Mouse (Mus musculus) spleen, embryonic (tissue): ENCODE results near the gene Trim27.

Source experiments
- CTCF ChIA-PET: fragments of 350-600 bp; sonication (Branson Sonifier 250); formaldehyde crosslinking; loops from one replicate; lab custom pipeline; 2022; lab: Charles Lee

The Trim27 gene

GRCm38 (mm10) chr13:21179367-21179723 lies at the start of gene Trim27:
Trim27 (plus strand) TSS chr13:21179445.
- CTCF ChIA-PET = interaction anchor here (0.6 kb wide), 2 partner anchors 20 to 635 kb away, joined by 4 to 8 read pairs; no protein-coding TSS in a partner anchor

GRCm38 (mm10) chr13:21142421-21142820 lies 36.8 kb upstream of the Trim27 start:
- CTCF ChIA-PET = no interaction called here

- CTCF ChIA-PET = no interaction called here
Observed at GRCm38 (mm10) chr13:21145767-21146166, 33.5 kb upstream of the Trim27 start, which contains the start of gene Olfr1368. Olfr1368 (minus strand) TSS chr13:21145867.

- CTCF ChIA-PET = no interaction called here
Observed at GRCm38 (mm10) chr13:21155888-21156287, 23.4 kb upstream of the Trim27 start.

- CTCF ChIA-PET = interaction anchor here (0.6 to 0.7 kb wide), 2 partner anchors 819 to 845 kb away, joined by 3 to 4 read pairs; no protein-coding TSS in a partner anchor
Observed at GRCm38 (mm10) chr13:21158071-21158470, 21.2 kb upstream of the Trim27 start.

GRCm38 (mm10) chr13:21158785-21159474 lies 20.3 kb upstream of the Trim27 start:
- CTCF ChIA-PET = interaction anchor here (0.7 kb wide), 1 partner anchor 228 kb away, joined by 3 read pairs; no protein-coding TSS in a partner anchor

- CTCF ChIA-PET = no interaction called here
Observed at GRCm38 (mm10) chr13:21159475-21159819, 19.8 kb upstream of the Trim27 start.

- CTCF ChIA-PET = interaction anchor here (1.1 kb wide), 1 partner anchor 40 kb away, joined by 5 read pairs; no protein-coding TSS in a partner anchor
Observed at GRCm38 (mm10) chr13:21160041-21160511, 19.2 kb upstream of the Trim27 start.

GRCm38 (mm10) chr13:21160657-21161590 lies 18.3 kb upstream of the Trim27 start:
- CTCF ChIA-PET = interaction anchor here (1.0 to 1.1 kb wide), 2 partner anchors 11 to 39 kb away, joined by 3 to 5 read pairs; no protein-coding TSS in a partner anchor

GRCm38 (mm10) chr13:21161591-21161990 lies 17.7 kb upstream of the Trim27 start:
- CTCF ChIA-PET = interaction anchor here (1.0 kb wide), 1 partner anchor 10 kb away, joined by 3 read pairs; no protein-coding TSS in a partner anchor

- CTCF ChIA-PET = no interaction called here
Observed at GRCm38 (mm10) chr13:21162591-21162990, 16.7 kb upstream of the Trim27 start.

- CTCF ChIA-PET = interaction anchor here (0.6 kb wide), 2 partner anchors 775 to 861 kb away, joined by 3 read pairs; no protein-coding TSS in a partner anchor
Observed at GRCm38 (mm10) chr13:21166936-21167909, 12.0 kb upstream of the Trim27 start.

- CTCF ChIA-PET = interaction anchor here (0.6 kb wide), 2 partner anchors 774 to 860 kb away, joined by 3 read pairs; no protein-coding TSS in a partner anchor
Observed at GRCm38 (mm10) chr13:21167910-21168300, 11.3 kb upstream of the Trim27 start.

- CTCF ChIA-PET = no interaction called here
Observed at GRCm38 (mm10) chr13:21168371-21169011, 10.8 kb upstream of the Trim27 start.

- CTCF ChIA-PET = interaction anchor here (0.8 to 1.2 kb wide), 2 partner anchors 12 to 18 kb away, joined by 7 to 11 read pairs; no protein-coding TSS in a partner anchor
Observed at GRCm38 (mm10) chr13:21169121-21169656, 10.1 kb upstream of the Trim27 start.

- CTCF ChIA-PET = interaction anchor here (0.8 to 1.2 kb wide), 2 partner anchors 11 to 17 kb away, joined by 7 to 11 read pairs; no protein-coding TSS in a partner anchor
Observed at GRCm38 (mm10) chr13:21169657-21170430, 9.4 kb upstream of the Trim27 start.

- CTCF ChIA-PET = interaction anchor here (1.2 kb wide), 1 partner anchor 10 kb away, joined by 7 read pairs; no protein-coding TSS in a partner anchor
Observed at GRCm38 (mm10) chr13:21170431-21171155, 8.7 kb upstream of the Trim27 start.

GRCm38 (mm10) chr13:21171156-21171530 lies 8.1 kb upstream of the Trim27 start:
- CTCF ChIA-PET = no interaction called here
